Mouse (Mus musculus): ENCODE data around the gene Serpini1. TPM values are rescaled to one million over a fixed set of nuclear protein-coding genes. Genes with fewer than 3 reads are reported as not detected.

Gene Serpini1
- polyA plus RNA-seq, 1 experiment, result 0.41 TPM

DNA sequence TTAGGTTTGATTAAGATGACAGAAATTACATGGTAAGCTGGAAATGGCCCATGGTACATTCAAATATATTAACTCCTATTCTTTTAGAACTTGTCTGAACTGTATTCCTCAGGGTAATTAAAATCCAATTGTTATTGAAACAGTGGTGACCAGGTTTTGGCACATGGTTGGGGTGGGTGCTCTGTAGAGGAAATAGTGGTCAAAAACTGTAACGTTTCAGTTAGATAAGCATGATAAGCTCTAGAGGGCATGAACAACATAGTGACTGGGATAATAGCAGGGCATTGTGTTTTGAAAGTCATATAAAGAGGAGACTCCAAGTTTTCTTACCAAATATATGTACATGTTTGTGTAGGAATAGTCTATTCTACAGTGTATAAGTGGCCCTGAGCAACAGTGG lies 134.7 kb downstream of the Serpini1 start:
- 14% methylated on average over 1 of the region's 1 CpGs for WGBS

More for the DNA sequence above, 134.7 kb downstream of the Serpini1 start:
- no peaks in the 10 kb centered on the region for H3K4me1 ChIP-seq (ENCODE audit: control insufficient read depth, insufficient read depth, insufficient read length, low read length)
- TF ChIP-seq CTCF (IDR thresholded peaks at IDR 0.05; ENCODE audit: extremely low read depth, insufficient read length, insufficient replicate concordance, low read depth, low read length) (no peak), POLR2A (IDR thresholded peaks at IDR 0.05; ENCODE audit: low read depth, low read length) (no peak)
- H3K4me3 ChIP-seq (ENCODE audit: low read depth, low read length), result no peak overlapping the region
- H3K36me3 ChIP-seq (ENCODE audit: control insufficient read depth, insufficient read depth, low read length), result no peaks in the 10 kb centered on the region
- no peaks in the 10 kb centered on the region for H3K27me3 ChIP-seq (ENCODE audit: control insufficient read depth, insufficient read depth, low read length)
- no peak overlapping the region for H3K27ac ChIP-seq (ENCODE audit: insufficient read depth, low read depth, low read length)

Other genes with a start within 250 kb of the Serpini1 start
- gene Wdr49, start 75.4 kb upstream of the Serpini1 start, polyA plus RNA-seq (2012; rRNA removed), result not detected in 2 replicates
- gene Pdcd10, start 691 bp upstream of the Serpini1 start, polyA plus RNA-seq (2012; rRNA removed), result 0.25 and 0.47 TPM in 2 replicates
- not detected in 2 replicates for gene Gm29133, start 190.7 kb downstream of the Serpini1 start, polyA plus RNA-seq (2012; rRNA removed)

Data from small intestine, adult 2 months (tissue).